Mouse (Mus musculus): ENCODE data around the gene Adgrd1.

Adgrd1 gene

DNA sequence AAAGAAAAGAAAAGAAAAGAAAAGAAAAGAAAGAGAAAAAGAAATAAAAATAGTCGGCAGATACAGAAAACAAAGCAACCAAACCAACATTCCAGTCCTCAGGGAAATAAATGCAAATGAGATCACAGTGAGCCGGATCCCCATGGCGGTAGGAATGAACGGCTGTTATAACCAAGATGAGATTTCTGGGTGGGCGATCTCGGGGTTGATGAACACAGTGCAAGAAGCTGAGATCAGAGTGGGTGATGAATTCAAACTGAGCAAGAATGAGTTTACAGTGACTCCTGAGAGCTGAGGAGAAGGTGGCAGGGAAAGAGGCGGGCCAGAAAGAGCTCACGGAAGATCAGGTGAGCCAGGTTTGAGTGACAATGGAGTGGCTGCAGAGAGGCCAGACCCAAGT is 66.9 kb downstream of the Adgrd1 start:
- DNase-seq = no peak

- peak; percentile 61 for DNase-seq
These were observed 67.5 kb downstream of the Adgrd1 start for GRCm38 (mm10) chr5:129164091-129164490.

DNA sequence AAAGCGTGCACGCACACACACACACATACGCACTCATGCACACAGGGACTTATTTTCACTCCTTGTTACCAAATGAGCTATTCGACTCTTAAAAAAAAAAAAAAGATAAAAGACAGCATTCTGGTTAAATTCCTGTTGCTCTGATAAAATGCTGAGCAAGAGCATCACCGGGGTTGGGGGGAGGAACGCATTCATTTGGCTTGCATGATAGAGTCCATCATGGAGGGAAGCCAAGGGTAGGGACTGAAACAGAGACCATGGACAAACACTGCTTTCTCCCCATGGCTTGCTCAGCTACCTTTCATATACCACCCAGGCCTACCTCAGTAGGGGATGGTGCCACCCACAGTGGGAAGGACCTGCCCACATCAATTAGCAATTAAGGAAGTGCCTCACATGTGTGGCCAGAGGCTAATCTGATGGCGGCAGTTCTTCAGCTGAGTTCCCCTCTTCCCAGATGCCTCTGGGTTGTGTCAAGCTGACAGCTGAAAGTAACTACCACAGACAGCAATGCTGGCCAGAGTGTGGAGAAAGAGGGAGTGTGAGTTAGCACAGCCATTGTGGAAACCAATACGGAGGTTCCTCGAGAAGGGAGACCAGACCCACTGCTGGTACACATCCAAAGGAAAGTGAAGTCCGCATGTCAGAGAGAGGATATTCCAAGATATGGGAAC is 68.5 kb downstream of the Adgrd1 start:
- DNase-seq = peak; percentile 59

GRCm38 (mm10) chr5:129165595-129165994 is 69.0 kb downstream of the Adgrd1 start:
- peak; percentile 39 for DNase-seq

GRCm38 (mm10) chr5:129169090-129169489 is 72.5 kb downstream of the Adgrd1 start:
- no peak for DNase-seq

GRCm38 (mm10) chr5:129169567-129169966 is 73.0 kb downstream of the Adgrd1 start:
- DNase-seq = no peak

DNA sequence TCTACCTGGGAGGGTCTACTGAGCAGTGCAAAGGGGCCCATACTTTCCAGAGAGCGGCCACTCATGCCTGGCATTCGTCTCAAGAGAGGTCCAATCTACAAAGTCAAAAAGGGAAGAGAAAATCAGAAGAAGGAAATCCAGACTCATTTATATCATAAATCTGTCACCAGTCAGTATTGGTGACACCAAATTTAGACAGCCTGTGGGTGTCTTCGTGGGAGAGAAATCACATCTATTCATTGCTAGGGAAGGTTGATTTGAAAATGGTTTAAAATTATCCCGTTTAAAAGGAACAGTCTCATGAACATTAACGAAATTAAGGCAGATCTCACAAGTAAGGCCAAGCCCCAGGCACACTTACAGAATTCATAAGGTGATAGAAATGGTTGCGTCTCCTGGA is 76.0 kb downstream of the Adgrd1 start:
- no peak for DNase-seq

GRCm38 (mm10) chr5:129175925-129176324 is 79.4 kb downstream of the Adgrd1 start:
- DNase-seq = no peak

GRCm38 (mm10) chr5:129177697-129178511 is 81.4 kb downstream of the Adgrd1 start:
- peak; percentile 94 for DNase-seq

DNA sequence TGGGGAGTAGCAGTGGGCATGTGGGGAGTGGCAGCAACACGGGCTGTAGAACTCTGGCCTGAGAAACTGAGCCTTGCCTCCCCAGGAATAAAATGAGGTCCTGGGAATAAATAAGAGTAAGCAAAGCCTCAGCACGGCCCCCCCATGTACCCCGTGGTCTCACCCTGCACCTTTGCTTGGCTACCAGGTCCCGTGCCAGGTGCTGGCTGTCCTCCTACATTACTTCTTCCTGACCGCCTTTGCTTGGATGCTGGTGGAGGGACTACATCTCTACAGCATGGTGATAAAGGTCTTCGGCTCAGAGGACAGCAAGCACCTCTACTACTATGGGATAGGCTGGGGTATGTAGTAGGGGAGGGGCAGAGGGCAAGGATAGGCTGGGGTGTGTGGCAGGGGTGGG is 82.8 kb downstream of the Adgrd1 start:
- DNase-seq = no peak

DNA sequence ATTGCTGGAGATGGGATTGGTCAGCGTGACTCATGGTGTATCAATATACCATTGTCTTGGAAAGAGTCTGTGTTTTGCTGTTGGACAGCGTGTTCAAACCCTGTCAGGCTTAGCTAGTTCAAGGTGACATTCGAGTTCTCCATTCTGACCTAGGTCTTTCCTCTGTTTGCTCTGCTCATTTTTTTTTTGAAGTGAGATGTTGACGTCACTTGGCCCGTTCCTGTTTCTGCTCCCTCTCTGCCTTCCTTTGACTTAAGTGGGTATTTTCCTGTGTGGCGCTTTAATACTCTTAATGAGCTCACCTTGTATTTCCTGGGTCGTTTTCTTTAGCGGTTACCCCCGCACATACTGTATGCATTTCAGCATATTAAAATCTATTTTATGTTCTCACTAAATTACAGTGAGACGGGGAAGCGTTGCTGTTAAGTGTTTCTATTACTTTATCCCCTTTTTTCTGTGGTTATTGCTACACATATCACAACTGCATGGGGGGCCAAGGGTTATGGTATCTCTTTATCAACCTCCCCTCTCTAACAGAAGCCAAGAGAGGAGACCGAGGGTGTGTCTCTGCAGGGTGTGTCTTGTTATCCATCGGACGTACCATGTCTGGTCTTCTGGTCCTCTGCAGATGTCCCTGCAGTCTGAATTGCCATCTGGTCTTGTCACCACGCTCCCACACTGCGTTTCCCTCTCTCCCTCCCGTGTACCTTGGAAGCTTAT is 83.6 kb downstream of the Adgrd1 start:
- no peak for DNase-seq

GRCm38 (mm10) chr5:129180715-129181228 is 84.2 kb downstream of the Adgrd1 start:
- DNase-seq = no peak

DNA sequence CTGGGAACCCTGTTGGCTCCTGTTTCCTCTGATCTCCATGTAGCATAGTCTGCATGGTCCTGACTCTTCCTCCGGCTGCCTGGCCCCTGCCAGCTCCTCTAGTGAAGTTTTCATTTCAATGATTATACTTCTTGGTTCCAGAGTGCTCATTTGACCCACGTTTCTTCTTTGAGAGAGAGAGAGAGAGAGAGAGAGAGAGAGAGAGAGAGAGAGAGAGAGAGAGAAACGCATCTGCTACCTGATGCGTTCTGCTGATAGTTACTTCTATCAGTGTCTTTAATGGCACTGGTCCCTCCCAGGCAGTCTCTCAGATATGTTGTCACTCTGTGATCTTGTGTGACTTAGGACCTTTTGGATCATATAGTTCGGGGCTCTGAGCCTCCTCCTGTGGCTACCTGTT is 84.9 kb downstream of the Adgrd1 start:
- DNase-seq = no peak

- DNase-seq = no peak
These were observed 86.0 kb downstream of the Adgrd1 start for GRCm38 (mm10) chr5:129182554-129182953.

DNA sequence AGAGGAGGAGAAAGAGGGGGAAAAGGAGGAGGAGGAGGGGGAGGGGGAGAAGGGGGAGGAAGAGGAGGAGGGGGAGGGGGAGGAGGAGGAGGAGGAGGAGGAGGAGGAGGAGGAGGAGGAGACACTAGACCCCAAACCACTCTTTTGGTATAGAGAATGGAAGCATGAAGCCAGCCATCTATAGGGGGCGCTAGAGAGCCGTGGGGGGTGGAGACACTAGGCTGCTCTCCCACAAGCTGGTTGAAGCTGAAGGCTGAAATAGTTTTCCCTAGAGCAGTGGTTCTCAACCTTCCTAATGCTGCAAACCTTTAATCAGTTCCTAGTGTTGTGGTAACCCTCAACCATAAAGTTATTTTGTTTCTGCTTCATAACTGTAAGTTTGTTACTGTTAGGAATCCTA is 89.7 kb downstream of the Adgrd1 start:
- DNase-seq = peak; percentile 65

DNA sequence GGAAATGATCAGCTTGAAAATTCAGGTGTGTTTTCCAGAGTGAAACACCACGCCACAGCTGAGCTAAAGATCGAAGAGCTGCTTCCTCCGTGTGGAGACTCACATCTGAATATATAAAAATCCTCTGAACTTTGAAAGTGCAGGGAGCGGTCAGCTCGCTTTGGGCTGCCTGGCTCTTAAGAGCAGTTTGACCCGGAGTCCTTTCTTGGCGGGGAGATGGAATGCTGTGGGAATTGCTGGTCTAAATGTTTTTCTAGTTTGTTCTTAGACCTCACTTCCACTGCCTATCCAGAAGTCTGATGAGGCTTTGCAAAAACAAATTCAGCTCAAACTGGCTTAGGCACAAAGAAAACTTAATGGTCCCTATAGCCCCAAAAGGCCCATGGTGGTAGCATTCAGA is 90.4 kb downstream of the Adgrd1 start:
- DNase-seq = peak; percentile 42

DNA sequence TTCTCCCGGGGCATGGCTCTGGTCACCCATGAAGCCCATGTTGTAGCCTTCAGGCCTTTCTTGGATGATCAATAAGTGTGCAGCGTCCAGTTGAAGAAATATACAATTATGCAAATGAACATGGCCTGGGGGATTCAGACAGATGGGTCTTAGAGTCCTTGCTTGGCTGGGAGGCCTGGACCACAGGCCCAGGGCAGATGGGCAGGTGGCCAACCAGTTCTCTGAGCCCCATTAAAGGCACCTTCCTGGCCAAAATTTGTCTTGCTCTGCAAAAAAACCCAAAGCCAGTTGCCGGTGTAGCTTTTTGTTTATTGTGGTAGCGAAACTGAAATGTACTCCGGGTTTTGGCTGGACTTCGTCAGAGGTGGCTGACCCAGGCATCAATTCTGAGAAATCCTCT is 92.5 kb downstream of the Adgrd1 start:
- DNase-seq = no peak

DNA sequence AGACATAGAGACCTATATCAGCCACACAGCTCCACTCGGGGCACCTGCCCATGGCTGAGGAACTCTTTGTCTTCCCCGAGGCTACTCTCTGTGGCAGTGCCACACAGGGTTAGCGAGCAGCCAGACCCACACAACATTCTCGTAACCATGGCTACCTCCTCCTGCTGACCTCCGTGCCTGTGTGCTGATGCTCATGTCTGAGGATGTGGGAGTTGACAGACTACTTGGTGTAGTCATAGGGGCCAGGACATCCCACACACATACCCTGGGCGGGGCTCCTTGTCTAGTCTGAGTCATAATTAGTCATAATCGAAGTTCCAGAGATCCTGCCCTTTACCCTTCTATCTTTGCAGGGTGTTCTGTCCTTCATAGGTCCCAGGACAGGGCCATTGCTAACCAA is 93.5 kb downstream of the Adgrd1 start:
- no peak for DNase-seq

DNA sequence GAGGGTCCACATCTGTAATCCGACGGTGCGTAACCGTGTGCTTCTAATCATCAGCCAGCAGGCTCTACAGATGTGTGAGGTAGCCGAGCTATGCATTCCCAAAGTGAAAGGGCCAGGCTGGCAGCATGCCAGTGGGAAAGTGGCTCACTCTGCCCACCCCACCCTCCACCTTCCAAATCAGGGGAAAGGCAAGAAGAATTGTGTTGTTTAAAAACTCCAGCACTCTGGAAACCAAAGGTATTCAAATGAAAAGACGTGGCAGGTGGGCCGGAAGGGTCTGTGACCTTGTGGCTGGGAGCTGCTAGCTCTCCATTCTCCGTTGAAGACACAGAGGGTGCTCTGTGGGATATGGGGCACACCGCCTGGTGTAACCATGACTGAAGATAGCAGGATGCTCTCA is 100.0 kb downstream of the Adgrd1 start:
- no peak for DNase-seq

GRCm38 (mm10) chr5:129196971-129197519 is 100.5 kb downstream of the Adgrd1 start:
- DNase-seq = no peak

DNA sequence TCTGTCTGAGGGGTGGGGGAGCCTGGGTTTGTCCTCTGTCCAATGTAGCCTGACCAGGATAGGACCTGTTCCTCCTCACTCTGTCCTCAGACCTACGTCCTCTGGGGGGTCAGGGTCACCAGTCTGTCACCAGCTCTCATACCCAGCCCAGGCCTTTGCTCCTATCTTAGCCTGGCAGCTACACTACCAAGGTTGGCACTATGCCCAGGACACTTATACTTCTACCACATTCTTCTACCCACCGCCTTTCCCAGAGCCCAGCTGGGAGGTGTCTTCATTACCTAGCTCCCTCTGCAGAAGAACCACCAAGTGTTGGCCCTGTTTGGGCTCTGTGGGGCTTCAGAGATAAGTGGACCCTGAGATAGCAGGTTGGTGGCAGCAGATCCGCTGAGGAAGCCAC is 103.6 kb downstream of the Adgrd1 start:
- peak; percentile 40 for DNase-seq

DNA sequence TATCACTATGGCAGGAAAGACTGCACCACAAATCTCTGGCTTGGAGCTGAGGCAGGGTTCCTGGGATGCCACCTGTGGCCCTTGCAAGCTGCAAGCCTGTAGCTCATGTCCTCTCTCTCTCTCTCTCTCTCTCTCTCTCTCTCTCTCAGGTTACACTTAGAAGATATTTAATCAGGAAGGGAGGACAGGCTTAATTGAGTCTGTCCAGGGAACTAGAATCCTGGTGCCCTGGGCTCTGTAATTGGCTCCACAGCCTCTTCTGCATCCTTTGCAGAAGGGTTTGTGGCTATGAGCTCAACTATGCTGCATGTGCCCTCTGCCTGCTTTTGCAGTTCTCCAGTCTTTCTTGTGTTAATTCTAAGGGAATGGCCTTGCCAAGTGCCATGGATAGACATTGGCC is 111.7 kb downstream of the Adgrd1 start:
- no peak for DNase-seq

DNA sequence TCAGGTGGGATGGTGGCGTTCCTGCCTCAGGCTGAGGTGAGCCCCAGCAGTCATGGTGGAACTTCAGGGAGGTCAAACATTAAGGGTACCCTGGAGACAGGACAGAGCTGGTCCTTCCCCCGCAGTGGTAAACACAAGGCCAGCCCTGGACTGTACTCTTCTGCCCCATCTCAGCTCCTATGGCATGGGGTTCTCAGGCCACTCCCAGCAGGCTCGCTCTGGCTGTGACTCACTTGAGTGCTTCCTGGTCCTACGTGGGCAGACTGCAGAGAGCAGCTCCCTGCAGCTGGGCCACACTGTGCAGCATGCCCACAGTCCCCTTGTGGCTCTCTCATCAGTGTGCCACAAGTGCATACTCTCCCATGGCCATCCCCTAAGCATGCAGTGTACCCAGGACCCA is 112.3 kb downstream of the Adgrd1 start:
- DNase-seq = no peak

All from kidney, postnatal 10 days (tissue).